Mouse (Mus musculus) layer of hippocampus, adult 9-10 months (tissue): ENCODE data around the gene Actl7b.
A peak's percentile ranks its signal among the peaks of the same experiment; 100 is the strongest.

Experiments
- DNase-seq: peaks from one replicate; pipeline ENCODE4 v3.0.0; 2022; ENCODE audit warnings: low spot score

Gene Actl7b

DNA sequence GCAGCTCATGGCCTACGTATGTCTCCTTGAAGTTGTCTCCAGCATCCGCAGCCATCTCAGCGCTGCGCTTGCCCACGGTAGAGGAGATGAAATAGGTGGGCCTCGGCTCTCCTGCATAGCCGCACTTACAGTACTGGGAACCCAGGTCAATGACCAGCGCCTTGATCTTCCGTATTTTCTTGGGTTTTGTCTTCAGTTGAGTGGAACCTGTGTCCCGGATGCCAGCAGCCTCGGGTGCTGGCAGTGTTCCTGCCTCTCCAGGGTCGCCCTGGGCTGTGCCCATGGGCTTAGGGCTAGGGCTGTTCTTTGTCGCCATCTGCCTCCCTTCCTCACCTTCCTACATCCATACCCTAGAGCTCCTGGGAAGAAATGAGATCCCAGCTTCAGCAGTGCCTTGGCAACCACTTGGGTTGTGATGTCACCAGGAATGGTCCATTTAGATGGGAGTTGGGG lies at the start of gene Actl7b:
Gene Actl7b (minus strand): TSS at position 403 of the 453 bp plus-strand sequence.
- no peak for DNase-seq

DNA sequence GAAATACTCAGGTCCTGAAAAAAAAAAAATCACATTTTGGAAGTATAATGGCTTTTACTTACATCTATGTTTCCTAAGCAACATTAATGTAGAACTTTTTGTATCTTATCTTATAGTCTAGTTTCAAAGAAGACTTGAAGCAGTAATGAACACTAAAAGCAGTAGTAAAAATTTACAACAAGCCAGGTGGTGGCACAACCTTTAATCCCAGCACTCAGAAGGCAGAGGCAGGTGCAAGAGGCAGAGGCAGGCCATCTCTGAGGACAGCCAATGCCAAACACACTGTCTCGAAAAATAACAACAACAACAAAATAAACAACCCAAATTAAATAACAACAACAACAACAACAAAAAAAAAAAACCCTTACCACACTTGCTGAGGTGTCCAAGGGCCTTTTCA lies 29.8 kb upstream of the Actl7b start:
- no peak for DNase-seq

DNA sequence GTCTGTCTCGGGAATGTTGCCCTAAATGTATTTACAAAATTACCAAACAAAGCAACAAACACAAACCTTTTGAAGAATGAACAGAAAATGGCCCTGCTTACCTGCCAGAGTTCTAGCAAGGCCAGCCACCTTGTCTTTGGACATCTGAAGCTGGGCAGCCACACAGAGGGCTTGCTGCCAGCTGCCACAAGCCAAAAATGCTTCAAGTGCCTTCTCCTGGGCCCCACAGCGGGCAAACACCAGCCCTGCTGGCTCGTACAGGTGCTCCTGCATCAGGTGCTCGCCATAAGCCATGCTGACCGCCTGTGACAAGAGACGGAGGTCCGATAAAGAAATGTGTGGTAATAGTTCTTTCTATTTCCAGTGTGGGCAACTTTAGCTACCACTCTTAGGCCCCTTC lies 27.7 kb upstream of the Actl7b start:
- no peak for DNase-seq

DNA sequence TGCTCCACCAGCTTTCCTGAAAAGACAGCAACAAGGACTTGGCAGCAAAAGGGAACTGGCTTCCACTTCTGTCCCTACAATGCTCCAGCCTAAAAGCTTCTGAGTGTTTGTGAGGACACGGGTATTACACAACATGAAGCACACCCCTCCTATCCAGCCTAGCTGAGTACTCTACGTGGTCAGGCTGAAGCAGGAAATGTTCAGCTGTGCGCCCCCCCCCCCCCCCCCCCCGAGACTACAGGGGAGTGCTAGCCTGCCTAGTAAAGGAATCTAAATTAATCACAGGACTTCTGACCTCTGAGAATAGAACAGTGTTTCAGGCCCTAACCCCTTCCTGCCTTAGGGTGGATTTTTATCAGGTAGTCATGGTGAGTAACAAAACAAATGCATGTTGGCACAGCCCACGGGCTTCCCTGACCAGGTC lies 26.6 kb upstream of the Actl7b start:
- no peak for DNase-seq

DNA sequence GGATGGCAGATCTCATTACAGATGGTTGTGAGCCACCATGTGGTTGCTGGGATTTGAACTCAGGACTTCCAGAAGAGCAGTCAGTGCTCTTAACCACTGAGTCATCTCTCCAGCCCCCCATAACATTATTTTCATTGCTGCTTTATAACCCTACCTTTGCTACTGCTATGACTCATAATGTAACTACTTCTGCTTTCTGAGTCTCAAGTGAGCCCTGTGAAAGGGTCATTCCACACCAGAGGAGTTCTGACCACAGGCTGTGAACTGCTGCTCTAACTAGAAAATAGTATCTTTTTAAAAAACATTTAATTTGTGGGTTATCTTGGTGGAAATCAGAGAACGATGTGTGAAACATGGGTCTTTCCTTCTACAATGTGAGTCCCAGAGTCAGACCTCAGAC lies 16.4 kb upstream of the Actl7b start:
- no peak for DNase-seq

DNA sequence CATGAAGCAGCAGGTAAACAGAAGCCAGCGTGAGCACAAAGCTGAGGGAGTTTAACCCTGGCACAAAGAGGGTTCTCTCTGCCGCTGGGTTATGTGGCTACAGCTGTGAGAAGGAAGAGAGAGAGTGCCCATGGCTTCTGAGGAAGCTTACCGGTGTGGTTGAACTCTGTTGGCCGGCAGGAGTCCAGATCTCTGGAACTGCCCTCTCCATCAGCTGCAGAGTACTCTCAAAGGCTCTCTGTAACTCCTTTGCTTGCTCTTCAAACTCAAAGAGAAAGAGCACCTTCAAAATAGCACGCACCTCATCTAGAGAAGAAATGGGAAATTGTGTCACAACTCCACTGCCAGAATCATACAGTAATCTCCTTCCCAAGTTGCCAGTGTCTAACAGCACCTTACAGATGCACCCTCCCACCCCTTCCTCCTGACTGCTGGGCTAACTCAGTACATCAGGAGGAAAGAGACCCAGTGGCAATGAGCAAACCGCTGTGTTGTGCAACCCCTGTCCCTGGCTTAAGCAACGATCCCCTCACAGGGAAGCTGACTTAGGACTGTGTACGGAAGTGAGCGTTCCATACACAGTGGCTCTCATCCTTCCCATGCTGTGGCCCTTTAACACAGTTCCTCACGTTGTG lies 15.8 kb upstream of the Actl7b start:
- DNase-seq: peak; percentile 13

DNA sequence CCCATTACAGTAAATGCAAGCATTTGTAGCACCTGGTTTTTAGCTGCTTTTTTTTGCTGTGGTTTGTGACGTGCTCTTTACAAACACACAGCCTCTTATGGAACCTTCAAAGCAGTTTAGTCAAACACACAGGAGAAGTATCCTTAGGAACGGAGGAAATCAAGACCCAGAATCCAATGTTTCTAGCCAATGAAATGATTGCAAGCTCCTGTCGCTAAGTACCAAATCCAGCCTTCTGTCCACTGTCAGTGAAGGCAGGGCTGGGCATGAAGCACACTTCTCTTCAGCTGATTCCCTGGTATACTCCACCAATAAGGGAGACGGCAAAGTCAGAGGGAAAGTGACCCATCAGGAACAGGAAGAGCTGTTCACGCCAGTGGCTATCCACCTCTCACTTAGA lies 14.8 kb upstream of the Actl7b start:
- DNase-seq: no peak

DNA sequence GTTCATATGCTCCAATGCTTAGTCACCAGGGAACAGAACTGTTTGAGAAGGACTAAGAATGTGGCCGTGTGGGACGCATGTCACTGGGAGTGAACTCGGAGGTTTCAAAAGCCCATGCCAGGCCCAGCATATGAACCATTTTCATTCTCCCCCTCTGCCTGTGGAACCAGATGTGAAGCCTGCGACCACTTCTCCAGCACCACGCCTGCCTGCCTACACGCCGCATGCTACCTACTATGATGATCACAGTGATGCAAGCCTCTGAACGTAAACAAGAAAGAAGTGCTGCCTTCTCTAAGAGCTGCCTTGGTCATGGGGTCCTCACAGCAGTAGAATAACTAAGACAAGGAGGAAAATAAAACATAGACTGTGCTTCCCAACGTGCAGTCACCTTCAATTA lies 6.2 kb upstream of the Actl7b start:
- DNase-seq: no peak

DNA sequence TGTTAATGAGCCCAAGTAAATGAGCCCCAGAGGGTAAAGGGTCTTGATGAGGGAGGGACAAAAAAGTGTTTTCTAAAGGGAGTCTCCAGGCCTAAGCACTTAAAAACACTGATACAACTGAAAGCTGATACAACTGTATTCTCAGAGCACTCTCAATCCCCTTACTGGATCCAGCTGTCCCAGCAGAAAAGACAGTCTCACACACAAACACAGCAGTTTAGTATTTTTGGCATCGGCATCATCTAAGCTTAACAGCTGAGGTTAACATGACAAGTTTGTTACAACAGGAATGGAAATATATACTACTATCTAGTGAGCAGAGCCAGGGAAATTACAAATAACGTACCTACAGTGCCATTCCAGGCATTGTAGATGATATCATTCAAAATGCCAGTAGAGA lies 5.1 kb upstream of the Actl7b start:
- no peak for DNase-seq

DNA sequence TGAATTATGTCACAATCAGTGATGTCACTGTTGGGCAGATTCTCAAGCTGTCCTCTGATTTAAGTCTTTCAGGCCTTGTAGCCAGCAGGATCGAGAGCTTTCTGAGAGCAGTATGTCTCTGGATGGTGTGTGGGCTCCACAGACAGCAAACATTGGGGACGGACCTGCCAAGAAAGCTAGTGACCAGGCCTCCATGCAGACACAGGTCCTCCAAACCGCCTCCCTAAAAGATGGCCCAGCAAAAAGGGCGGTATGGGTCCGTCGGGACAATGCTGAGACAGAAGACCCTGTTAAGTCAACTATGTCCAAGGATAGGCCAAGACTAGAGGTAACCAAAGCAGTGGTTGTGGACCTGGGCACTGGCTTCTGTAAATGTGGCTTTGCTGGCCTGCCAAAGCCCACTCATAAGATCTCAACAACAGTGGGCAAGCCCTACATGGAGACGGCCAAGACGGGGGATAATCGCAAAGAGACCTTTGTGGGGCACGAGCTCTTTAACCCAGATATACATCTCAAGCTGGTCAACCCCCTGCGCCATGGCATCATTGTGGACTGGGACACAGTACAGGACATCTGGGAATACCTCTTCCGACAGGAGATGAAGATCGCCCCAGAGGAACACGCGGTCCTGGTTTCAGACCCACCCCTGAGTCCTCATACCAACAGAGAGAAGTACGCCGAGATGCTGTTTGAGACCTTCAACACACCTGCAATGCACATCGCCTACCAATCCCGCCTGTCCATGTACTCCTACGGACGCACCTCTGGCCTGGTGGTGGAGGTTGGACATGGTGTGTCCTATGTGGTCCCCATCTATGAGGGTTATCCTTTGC lies 2.3 kb upstream of the Actl7b start, which contains the start of gene Actl7a:
Gene Actl7a (plus strand): TSS at position 51 of the 833 bp plus-strand sequence.
- DNase-seq: no peak

DNA sequence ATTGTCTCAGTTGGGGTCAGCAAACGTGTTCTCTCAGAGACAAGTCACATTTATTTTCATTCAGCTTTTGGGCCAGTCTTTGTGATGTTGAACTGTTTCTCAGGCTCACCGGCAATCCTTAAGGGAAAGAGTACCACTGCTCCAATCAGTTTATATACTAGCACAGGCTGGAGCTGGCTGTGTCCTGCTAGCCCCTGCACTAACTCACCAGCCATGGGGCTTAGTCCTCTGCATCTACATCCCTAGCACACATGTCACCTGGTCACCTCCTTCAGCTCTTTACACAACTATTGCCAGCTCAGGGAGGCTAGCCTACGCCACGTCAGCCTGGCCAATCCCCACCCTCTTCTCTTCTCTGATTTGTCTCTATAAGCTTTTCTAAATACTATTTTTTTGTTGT lies 1.5 kb upstream of the Actl7b start:
- no peak for DNase-seq

DNA sequence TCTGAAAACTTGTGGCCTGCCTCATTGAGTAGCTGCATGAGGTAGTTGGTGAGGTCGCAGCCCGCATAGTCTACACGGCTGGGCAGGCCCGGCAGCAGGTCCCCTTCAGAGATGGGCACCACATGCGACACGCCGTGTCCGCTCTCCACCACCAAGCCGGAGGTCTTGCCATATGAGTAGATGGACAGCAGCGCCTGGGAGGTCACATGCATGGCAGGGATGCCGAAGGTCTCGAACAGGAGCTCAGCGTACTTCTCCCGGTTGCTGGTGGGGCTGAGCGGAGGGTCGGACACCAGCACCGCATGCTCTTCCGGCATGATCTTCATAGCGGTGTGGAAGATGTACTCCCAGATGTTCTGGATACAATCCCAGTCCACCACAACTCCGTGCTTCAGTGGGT lies 632 bp downstream of the Actl7b start:
- no peak for DNase-seq

DNA sequence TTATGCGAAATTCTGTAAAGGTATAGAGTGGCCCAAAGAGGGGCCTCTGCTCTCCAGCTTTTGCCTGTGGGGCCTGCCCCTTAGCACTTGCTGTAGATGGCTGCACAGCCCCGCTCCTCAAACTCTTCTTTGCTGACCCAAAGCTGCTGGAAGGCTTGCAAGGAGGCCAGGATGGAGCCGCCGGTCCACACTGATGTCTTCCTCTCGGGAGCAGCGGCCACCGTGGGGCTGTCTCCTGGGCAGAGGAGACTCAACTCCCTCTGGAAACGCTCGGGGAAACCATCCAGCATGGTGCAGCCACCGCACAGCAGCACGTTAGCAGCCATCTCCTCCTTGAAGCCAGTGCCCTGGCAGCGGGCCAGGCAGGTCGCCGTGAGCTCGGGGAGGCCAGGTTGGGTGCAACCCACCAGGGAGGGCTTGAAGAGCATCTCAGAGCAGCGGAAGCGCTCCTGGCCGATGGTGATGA lies 1.2 kb downstream of the Actl7b start, which contains the start of gene Gm26657:
Gene Gm26657 (plus strand): TSS at position 51 of the 466 bp plus-strand sequence.
- no peak for DNase-seq

DNA sequence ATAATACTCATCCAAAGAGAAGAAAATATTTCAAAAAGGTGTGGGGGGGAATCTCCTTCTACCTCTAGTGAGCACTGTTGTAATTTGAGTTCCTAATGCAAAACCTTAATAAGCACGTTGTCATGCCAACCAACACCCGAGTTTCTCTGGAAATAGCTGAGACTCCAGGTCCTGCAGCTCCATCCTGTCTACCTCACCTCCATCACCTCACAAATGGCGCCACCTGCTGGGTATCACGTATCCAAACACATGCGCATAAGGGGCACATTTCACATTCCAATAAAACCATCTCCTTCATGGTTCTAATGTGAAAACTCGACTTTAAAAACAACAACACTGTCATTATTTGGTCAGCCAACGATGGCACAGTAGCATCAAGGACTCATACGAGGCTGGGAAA lies 15.4 kb downstream of the Actl7b start:
- no peak for DNase-seq

DNA sequence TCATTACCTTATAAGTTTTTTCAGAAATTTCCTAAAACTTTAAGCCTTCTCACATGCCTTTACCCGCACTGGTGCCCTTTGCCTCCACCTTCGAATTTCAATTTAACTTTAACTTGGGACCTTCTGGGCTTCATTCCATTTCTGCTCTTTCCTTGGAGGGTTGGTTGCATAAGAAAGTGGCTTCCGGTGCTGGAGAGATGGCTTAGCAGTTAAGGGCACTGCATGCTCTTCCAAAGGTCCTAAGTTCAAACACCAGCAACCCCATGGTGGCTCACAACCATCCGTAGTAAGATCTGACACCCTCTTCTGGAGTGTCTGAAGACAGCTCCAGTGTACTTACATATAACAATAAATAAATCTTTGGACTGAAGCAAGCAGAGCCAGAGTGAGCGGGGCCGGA lies 18.0 kb downstream of the Actl7b start:
- no peak for DNase-seq

DNA sequence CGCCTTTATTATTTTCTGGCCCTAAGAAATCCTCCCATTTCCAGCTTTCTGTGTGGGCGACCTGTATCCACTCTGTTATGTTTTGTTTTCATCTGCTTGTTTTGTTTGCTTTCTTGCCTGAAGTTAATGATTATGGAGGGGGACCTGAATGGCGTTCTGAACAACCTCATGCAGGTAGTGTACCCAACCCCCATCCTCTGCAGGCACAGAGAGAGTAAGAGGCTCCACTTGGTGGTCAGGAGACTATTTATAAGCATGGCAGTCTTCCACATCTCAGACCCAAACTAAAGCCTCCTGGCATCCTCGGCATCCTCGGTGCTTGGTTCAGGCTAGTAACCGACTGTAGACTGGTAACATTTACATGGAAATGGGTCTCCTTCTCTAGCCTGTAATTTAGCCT lies 18.9 kb downstream of the Actl7b start:
- DNase-seq: no peak

DNA sequence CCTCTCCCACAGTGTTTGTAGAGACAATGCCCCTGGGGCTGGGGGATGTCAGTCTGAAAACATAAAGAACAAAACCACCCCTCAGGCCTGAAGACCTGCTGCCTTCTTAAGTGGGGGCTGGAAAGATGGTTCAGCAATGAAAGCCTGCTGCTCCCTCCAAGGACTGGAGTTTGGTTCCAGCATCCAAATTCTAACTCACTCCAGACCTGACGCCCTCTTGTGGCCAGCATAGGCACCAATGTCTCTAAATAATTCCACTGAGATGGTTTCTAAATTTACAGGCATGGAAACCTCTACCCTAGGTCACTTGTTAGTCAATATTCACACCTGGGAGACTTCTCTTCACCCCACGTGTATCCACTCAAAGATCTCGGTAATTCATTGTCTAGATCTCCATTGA lies 19.8 kb downstream of the Actl7b start:
- DNase-seq: no peak

DNA sequence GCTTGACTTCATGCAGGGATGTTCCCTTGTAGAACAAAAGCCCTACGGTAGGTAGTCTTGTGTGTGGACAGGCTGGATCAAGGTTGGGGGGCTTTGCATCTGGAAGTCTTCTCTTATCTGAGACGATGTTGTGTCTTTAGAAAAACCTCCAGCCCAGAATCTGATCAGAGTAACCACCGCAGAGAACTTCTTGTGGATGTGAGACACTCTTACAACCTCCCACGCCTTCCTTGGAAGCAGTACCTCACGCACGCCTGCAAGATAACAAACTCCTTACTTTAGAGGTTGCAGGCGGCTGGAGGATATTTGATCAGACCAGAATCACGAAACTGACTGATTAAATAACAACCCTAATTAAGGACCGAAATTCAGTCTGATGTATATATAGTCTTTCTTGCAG lies 20.8 kb downstream of the Actl7b start:
- DNase-seq: no peak

DNA sequence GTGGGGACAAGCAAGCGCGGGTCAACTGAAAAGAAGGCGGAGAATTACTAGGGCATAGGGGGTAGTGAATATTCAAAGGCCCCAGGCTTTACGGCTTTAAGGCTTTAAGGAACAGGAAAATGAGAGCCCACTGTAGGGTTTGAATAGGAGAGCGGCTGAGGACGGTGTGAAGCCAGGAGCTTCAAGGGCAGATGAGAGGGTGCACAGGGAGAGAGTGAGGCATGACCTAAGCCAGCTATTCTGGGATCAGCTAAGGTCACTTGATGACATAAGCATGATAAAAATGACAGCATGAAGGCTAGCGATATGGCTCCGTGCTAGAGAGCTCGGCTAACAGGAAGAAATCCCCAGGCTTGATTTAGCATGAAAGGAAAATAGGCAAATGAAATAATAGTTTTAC lies 21.8 kb downstream of the Actl7b start:
- no peak for DNase-seq

DNA sequence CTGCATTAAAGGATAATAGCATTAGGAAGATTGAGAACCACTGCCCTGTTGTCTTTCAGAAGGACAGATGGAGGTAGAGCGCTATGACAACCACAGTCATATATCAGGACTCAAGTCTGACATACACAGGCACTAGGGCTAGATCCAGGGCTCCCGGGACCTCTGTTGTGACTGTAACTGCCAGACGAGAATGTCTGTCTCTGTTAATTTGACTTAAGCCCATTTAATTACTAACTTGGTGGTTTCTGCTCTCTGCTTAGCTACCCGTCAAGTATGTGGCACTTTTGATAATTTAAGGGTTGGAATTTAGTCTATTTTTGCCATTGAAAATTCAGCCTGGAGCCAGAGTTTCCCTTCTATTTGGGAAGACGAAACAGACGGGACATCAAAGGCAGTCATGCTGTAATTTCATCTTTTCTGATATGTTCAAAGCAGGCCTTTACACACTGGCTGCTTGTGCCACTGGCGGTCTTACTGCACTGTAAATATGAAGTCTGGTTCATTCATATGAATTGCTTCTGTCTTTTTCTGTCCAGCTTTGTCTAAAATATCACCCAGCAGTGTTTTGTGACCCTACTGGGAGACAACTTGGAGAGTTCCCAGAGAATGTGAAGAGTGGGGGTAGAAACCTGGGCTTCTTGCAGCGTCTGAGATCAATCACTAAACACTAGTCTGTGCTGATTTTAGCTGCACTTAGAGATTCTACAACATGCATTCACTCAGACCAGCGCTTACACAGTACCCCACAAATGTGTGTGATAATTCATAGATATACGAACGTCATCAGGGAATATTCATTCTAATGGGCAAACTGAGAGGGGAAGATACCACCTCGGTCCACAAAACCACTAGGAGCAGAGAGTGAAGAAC lies 22.4 kb downstream of the Actl7b start:
- no peak for DNase-seq

DNA sequence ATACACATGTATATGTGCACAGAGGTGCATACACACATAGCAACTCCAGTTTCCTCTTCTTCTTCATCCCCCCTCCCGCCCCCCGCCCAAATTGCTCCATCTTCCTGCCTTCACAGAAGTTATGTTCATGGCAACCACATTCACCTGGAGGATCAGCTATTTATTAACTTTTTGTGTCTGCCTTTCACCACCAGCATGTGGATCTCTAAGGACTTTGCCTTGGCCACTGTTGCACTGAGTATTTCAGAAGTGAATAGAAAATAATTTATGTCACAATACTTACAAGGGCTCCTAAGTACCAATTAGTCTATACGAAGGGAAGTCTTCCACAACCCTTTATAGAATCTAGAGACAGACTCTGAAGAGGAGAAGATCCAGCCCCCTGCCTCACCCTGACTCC lies 23.3 kb downstream of the Actl7b start:
- DNase-seq: no peak

DNA sequence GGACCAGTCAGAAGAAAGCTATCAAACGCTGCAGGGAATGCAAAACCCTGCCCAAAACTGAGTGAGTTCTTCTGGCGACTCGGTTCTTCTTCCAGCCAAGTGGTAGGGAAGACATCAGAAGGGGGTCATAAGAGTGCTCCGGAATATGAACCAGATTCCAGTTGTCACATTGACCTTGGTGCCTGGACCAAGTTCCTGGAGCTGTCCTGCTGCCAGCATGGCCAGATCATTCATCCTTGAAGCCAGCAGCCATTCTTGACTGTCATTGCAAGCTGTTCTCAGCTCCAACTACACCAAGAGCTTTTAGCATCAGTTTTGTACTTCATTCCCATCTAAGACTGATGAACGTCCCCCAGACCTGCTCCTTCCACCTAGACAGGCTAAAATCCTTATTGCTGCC lies 24.4 kb downstream of the Actl7b start:
- DNase-seq: no peak
